Mouse (Mus musculus) olfactory bulb, adult 2 months (tissue): ENCODE results near the gene Max.

Experiments
- CTCF ChIP-seq: fragments of 200-500 bp; IDR thresholded peaks from 2 replicates; pipeline ENCODE4 v1.5.1; 2012; ENCODE audit warnings: low read depth, mild to moderate bottlenecking, low read length, moderate library complexity; ENCODE audit not compliant: insufficient read depth
- POLR2A ChIP-seq: fragments of 200-500 bp; IDR thresholded peaks from 2 replicates; pipeline ENCODE4 v1.6.1; 2012; ENCODE audit warnings: mild to moderate bottlenecking, low read depth, low read length, moderate library complexity; ENCODE audit not compliant: insufficient read depth

GRCm38 (mm10) chr12:76920398-76920797 lies 41.6 kb downstream of the Max start:
- TF ChIP-seq POLR2A (no peak), CTCF (no peak)
